Mouse (Mus musculus) lung, embryonic 14.5 days (tissue): ENCODE data around the gene Tspan32. TPM values are rescaled to one million over a fixed set of nuclear protein-coding genes. Genes with fewer than 3 reads are reported as not detected.

Source experiments
- ATAC-seq: fragments of 200-750 bp; cut with Nextera tagmentation; 2 replicates; pipeline ENCODE4 v1.8.0; 2017; ENCODE audit warnings: mild to moderate bottlenecking, moderate TSS enrichment, moderate library complexity; ENCODE audit not compliant: insufficient read depth
- DNase-seq: peaks from one replicate; pipeline ENCODE4 v3.0.0-alpha.2; 2015
- H3K27ac ChIP-seq: fragments of 300-500 bp; sonication (generic); 2 replicates; pipeline ENCODE4 v1.5.1; 2014; ENCODE audit warnings: low read depth, mild to moderate bottlenecking, moderate library complexity
- H3K27me3 ChIP-seq: fragments of 300-500 bp; sonication (generic); 2 replicates; pipeline ENCODE4 v1.6.1; 2014; ENCODE audit warnings: low read length, control low read depth; ENCODE audit not compliant: insufficient read depth
- H3K36me3 ChIP-seq: fragments of 300-500 bp; sonication (generic); 2 replicates; pipeline ENCODE4 v1.6.1; 2014; ENCODE audit warnings: control low read depth; ENCODE audit not compliant: insufficient read depth
- H3K4me1 ChIP-seq: fragments of 300-500 bp; sonication (generic); 2 replicates; pipeline ENCODE4 v1.6.1; 2014; ENCODE audit warnings: antibody characterized with exemption, control low read depth; ENCODE audit not compliant: insufficient read depth
- H3K4me2 ChIP-seq: fragments of 300-500 bp; sonication (generic); 2 replicates; pipeline ENCODE4 v1.6.1; 2014; ENCODE audit warnings: mild to moderate bottlenecking
- H3K4me3 ChIP-seq: fragments of 300-500 bp; sonication (generic); 2 replicates; pipeline ENCODE4 v1.5.1; 2014; ENCODE audit warnings: low read depth, low read length
- H3K9ac ChIP-seq: fragments of 300-500 bp; sonication (generic); 2 replicates; pipeline ENCODE4 v1.6.1; 2014
- H3K9me3 ChIP-seq: fragments of 300-500 bp; sonication (generic); 2 replicates; pipeline ENCODE4 v1.6.1; 2016; ENCODE audit warnings: low read depth, low read length, control low read depth
- CTCF ChIP-seq: IDR thresholded peaks from 2 replicates; pipeline ENCODE4 v1.5.1; 2016; ENCODE audit warnings: antibody characterized with exemption, low read depth
- WGBS: fragments of 180-500 bp; shearing (Covaris S2); extraction: QIAGEN DNeasy Blood & Tissue Kit; methylation state at CpG from one replicate; pipeline ENCODE4 v1.1.7; 2014; 5-methylcytosine and 5-hydroxymethylcytosine counted together
- polyA plus RNA-seq: library from polyadenylated mRNA; unstranded; fragments of >200 nt; fragmentation: Nextera tagmentation; extraction: Ambion mirVana; gene quantifications from 2 replicates; pipeline ENCODE4 v1.2.1, GENCODE M21; 2014

Tspan32 gene
- polyA plus RNA-seq, 1 experiment from 2014 or later, result 2.1 TPM

GRCm38 (mm10) chr7:143007599-143008369 is 2.9 kb downstream of the Tspan32 start:
- ATAC-seq (peak; percentile 79), DNase-seq (peak; percentile 98)
- H3K4me2 ChIP-seq, result peak overlapping the region; percentile 45
- H3K4me1 ChIP-seq, result peaks cover 29% of the 10 kb centered on the region
- peak; percentile 96 for TF ChIP-seq CTCF
- no peak overlapping the region for H3K4me3 ChIP-seq
- WGBS, result 35% methylated on average over 17 of the region's 17 CpGs
- H3K27ac ChIP-seq, result peak overlapping the region; percentile 96
- no peaks in the 10 kb centered on the region for H3K36me3 ChIP-seq
- H3K27me3 ChIP-seq, result no peaks in the 10 kb centered on the region
- no peaks in the 10 kb centered on the region for H3K9me3 ChIP-seq
- H3K9ac ChIP-seq, result peak overlapping the region; percentile 27

GRCm38 (mm10) chr7:143008370-143008926 is 3.6 kb downstream of the Tspan32 start:
- H3K9ac ChIP-seq, result 0 out of 2 replicates have a peak overlapping the region, but pooled peaks have one; percentile 14
- peak overlapping the region; percentile 45 for H3K4me2 ChIP-seq
- DNase-seq (peak; percentile 80), ATAC-seq (peak; percentile 58)
- no peak for TF ChIP-seq CTCF
- H3K27ac ChIP-seq, result peak overlapping the region; percentile 96
- H3K27me3 ChIP-seq, result no peaks in the 10 kb centered on the region
- H3K36me3 ChIP-seq, result no peaks in the 10 kb centered on the region
- H3K4me1 ChIP-seq, result peaks cover 32% of the 10 kb centered on the region
- H3K9me3 ChIP-seq, result no peaks in the 10 kb centered on the region
- 32% methylated on average over 8 of the region's 8 CpGs for WGBS
- no peak overlapping the region for H3K4me3 ChIP-seq

GRCm38 (mm10) chr7:143008996-143009665 is 4.3 kb downstream of the Tspan32 start:
- peak; percentile 78 for ATAC-seq
- H3K4me1 ChIP-seq, result peaks cover 33% of the 10 kb centered on the region
- H3K27ac ChIP-seq, result peak overlapping the region; percentile 96
- DNase-seq, result peak; percentile 86
- H3K4me3 ChIP-seq, result no peak overlapping the region
- H3K4me2 ChIP-seq, result peak overlapping the region; percentile 51
- H3K27me3 ChIP-seq, result no peaks in the 10 kb centered on the region
- no peaks in the 10 kb centered on the region for H3K9me3 ChIP-seq
- TF ChIP-seq CTCF, result no peak
- H3K36me3 ChIP-seq, result no peaks in the 10 kb centered on the region
- WGBS, result 12% methylated on average over 4 of the region's 4 CpGs
- peak overlapping the region; percentile 28; the same call in 1 of the 2 replicates for H3K9ac ChIP-seq

GRCm38 (mm10) chr7:143009996-143010395 is 5.2 kb downstream of the Tspan32 start:
- no peak overlapping the region for H3K4me3 ChIP-seq
- no peaks in the 10 kb centered on the region for H3K9me3 ChIP-seq
- H3K27me3 ChIP-seq, result no peaks in the 10 kb centered on the region
- DNase-seq (no peak), ATAC-seq (no peak)
- peak overlapping the region; percentile 51 for H3K4me2 ChIP-seq
- no peaks in the 10 kb centered on the region for H3K36me3 ChIP-seq
- H3K27ac ChIP-seq, result peak overlapping the region; percentile 96
- no peak for TF ChIP-seq CTCF
- peaks cover 36% of the 10 kb centered on the region for H3K4me1 ChIP-seq
- H3K9ac ChIP-seq, result no peak overlapping the region
- 78% methylated on average over 4 of the region's 4 CpGs for WGBS

- Histone ChIP-seq H3K9me3 (no peaks in the 10 kb centered on the region), H3K9ac (no peak overlapping the region), H3K4me3 (no peak overlapping the region), H3K27me3 (no peaks in the 10 kb centered on the region), H3K36me3 (no peaks in the 10 kb centered on the region), H3K27ac (no peak overlapping the region), H3K4me2 (no peak overlapping the region), H3K4me1 (peaks cover 47% of the 10 kb centered on the region)
- ATAC-seq (no peak), DNase-seq (peak; percentile 21)
- TF ChIP-seq CTCF, result no peak
- 59% methylated on average over 1 of the region's 1 CpGs for WGBS
Observed at GRCm38 (mm10) chr7:143011226-143011625, 6.4 kb downstream of the Tspan32 start.

GRCm38 (mm10) chr7:143012230-143012875 is 7.5 kb downstream of the Tspan32 start:
- Histone ChIP-seq H3K4me2 (no peak overlapping the region), H3K4me3 (no peak overlapping the region), H3K36me3 (no peaks in the 10 kb centered on the region), H3K4me1 (peaks cover 55% of the 10 kb centered on the region), H3K9ac (no peak overlapping the region), H3K27me3 (no peaks in the 10 kb centered on the region), H3K9me3 (no peaks in the 10 kb centered on the region), H3K27ac (peak overlapping the region; percentile 60)
- ATAC-seq, result no peak
- no peak for TF ChIP-seq CTCF
- DNase-seq, result peak; percentile 13
- 55% methylated on average over 5 of the region's 5 CpGs for WGBS
